Mouse (Mus musculus): ENCODE results near the gene Runx1.
A peak's percentile ranks its signal among the peaks of the same experiment; 100 is the strongest.

Runx1 gene

GRCm38 (mm10) chr16:92644718-92645422 lies 181.1 kb downstream of the Runx1 start:
- DNase-seq, result no peak

- DNase-seq, result no peak
Measured at GRCm38 (mm10) chr16:92644315-92644714, 181.6 kb downstream of the Runx1 start.

- no peak for DNase-seq
Measured at GRCm38 (mm10) chr16:92642283-92642682, 183.7 kb downstream of the Runx1 start.

- DNase-seq, result no peak
Measured at GRCm38 (mm10) chr16:92641053-92641452, 184.9 kb downstream of the Runx1 start.

- no peak for DNase-seq
Measured at GRCm38 (mm10) chr16:92639093-92639492, 186.9 kb downstream of the Runx1 start.

GRCm38 (mm10) chr16:92637033-92637432 lies 188.9 kb downstream of the Runx1 start:
- no peak for DNase-seq

- DNase-seq, result no peak
Measured at GRCm38 (mm10) chr16:92632115-92632763, 193.7 kb downstream of the Runx1 start.

- DNase-seq, result no peak
Measured at GRCm38 (mm10) chr16:92631637-92632036, 194.3 kb downstream of the Runx1 start.

GRCm38 (mm10) chr16:92630950-92631349 lies 195.0 kb downstream of the Runx1 start:
- no peak for DNase-seq

- DNase-seq, result no peak
Measured at GRCm38 (mm10) chr16:92629829-92630228, 196.1 kb downstream of the Runx1 start.

- no peak for DNase-seq
Measured at GRCm38 (mm10) chr16:92627262-92627661, 198.7 kb downstream of the Runx1 start.

- DNase-seq, result no peak
Measured at GRCm38 (mm10) chr16:92623953-92624352, 202.0 kb downstream of the Runx1 start.

- DNase-seq, result no peak
Measured at GRCm38 (mm10) chr16:92621859-92622258, 204.1 kb downstream of the Runx1 start.

GRCm38 (mm10) chr16:92620841-92621518 lies 205.0 kb downstream of the Runx1 start:
- DNase-seq, result no peak

GRCm38 (mm10) chr16:92616839-92617238 lies 209.1 kb downstream of the Runx1 start:
- no peak for DNase-seq

GRCm38 (mm10) chr16:92615234-92615799 lies 210.6 kb downstream of the Runx1 start:
- no peak for DNase-seq

- DNase-seq, result no peak
Measured at GRCm38 (mm10) chr16:92612546-92612945, 213.4 kb downstream of the Runx1 start.

GRCm38 (mm10) chr16:92611641-92612149 lies 214.3 kb downstream of the Runx1 start:
- peak; percentile 50 for DNase-seq

- no peak for DNase-seq
Measured at GRCm38 (mm10) chr16:92610464-92610863, 215.5 kb downstream of the Runx1 start.

GRCm38 (mm10) chr16:92609717-92610077 lies 216.3 kb downstream of the Runx1 start:
- no peak for DNase-seq

- no peak for DNase-seq
Measured at GRCm38 (mm10) chr16:92609006-92609716, 216.8 kb downstream of the Runx1 start.

GRCm38 (mm10) chr16:92608180-92608960 lies 217.6 kb downstream of the Runx1 start:
- DNase-seq, result no peak
